Mouse (Mus musculus): Measurements from ENCODE around the gene Lst1. TPM values are rescaled to one million over a fixed set of nuclear protein-coding genes. Genes with fewer than 3 reads are reported as not detected.

Gene Lst1
- polyA plus RNA-seq, 1 experiment: 17.7 TPM

- TF ChIP-seq POLR2A (IDR thresholded peaks at IDR 0.05; ENCODE audit: low read depth, low read length): no peak
- TF ChIP-seq CTCF (conservative IDR thresholded peaks at IDR 0.05; ENCODE audit: insufficient read depth, insufficient read length, low read depth, low read length): no peak
- no peaks in the 10 kb centered on the region for H3K36me3 ChIP-seq (ENCODE audit: control insufficient read depth, insufficient read depth, low read length)
- H3K27me3 ChIP-seq (replicated peaks; ENCODE audit: control insufficient read depth, insufficient read depth, low read length): no peaks in the 10 kb centered on the region
- DNase-seq: peak; percentile 59
- 41% methylated on average over 18 of the region's 18 CpGs for WGBS
- peaks cover 4% of the 10 kb centered on the region; the same call in 1 of the 2 replicates for H3K4me1 ChIP-seq (ENCODE audit: control insufficient read depth, insufficient read depth, low read length)
- H3K4me3 ChIP-seq (ENCODE audit: insufficient read depth, low read depth, low read length): no peak within 1 kb of the TSS
- H3K27ac ChIP-seq (ENCODE audit: insufficient read depth, low read depth, low read length): peak within 1 kb of the TSS; percentile 47
Observed at GRCm38 (mm10) chr17:35233114-35233980, 45.1 kb upstream of the Lst1 start, which contains the start of gene Atp6v1g2. TSS of gene Atp6v1g2 (plus strand) at chr17:35233660.

GRCm38 (mm10) chr17:35232659-35233058, 44.4 kb upstream of the Lst1 start:
- peak overlapping the region; percentile 47; the same call in 1 of the 2 replicates for H3K27ac ChIP-seq (ENCODE audit: insufficient read depth, low read depth, low read length)
- H3K4me1 ChIP-seq (ENCODE audit: control insufficient read depth, insufficient read depth, low read length): peaks cover 4% of the 10 kb centered on the region; the same call in 1 of the 2 replicates
- H3K4me3 ChIP-seq (ENCODE audit: insufficient read depth, low read depth, low read length): no peak overlapping the region
- 60% methylated on average over 5 of the region's 5 CpGs for WGBS
- no peaks in the 10 kb centered on the region for H3K27me3 ChIP-seq (replicated peaks; ENCODE audit: control insufficient read depth, insufficient read depth, low read length)
- no peaks in the 10 kb centered on the region for H3K36me3 ChIP-seq (ENCODE audit: control insufficient read depth, insufficient read depth, low read length)
- no peak for DNase-seq
- TF ChIP-seq POLR2A (IDR thresholded peaks at IDR 0.05; ENCODE audit: low read depth, low read length) (no peak), CTCF (conservative IDR thresholded peaks at IDR 0.05; ENCODE audit: insufficient read depth, insufficient read length, low read depth, low read length) (no peak)

GRCm38 (mm10) chr17:35232043-35232442, 43.8 kb upstream of the Lst1 start:
- peaks cover 4% of the 10 kb centered on the region; the same call in 1 of the 2 replicates for H3K4me1 ChIP-seq (ENCODE audit: control insufficient read depth, insufficient read depth, low read length)
- TF ChIP-seq POLR2A (IDR thresholded peaks at IDR 0.05; ENCODE audit: low read depth, low read length): no peak
- TF ChIP-seq CTCF (conservative IDR thresholded peaks at IDR 0.05; ENCODE audit: insufficient read depth, insufficient read length, low read depth, low read length): peak; percentile 89
- peak; percentile 84 for DNase-seq
- no peak overlapping the region for H3K4me3 ChIP-seq (ENCODE audit: insufficient read depth, low read depth, low read length)
- H3K27ac ChIP-seq (ENCODE audit: insufficient read depth, low read depth, low read length): no peak overlapping the region
- 6% methylated on average over 12 of the region's 12 CpGs for WGBS
- no peaks in the 10 kb centered on the region for H3K27me3 ChIP-seq (replicated peaks; ENCODE audit: control insufficient read depth, insufficient read depth, low read length)
- no peaks in the 10 kb centered on the region for H3K36me3 ChIP-seq (ENCODE audit: control insufficient read depth, insufficient read depth, low read length)

GRCm38 (mm10) chr17:35231022-35231421, 42.8 kb upstream of the Lst1 start:
- no peak overlapping the region for H3K4me3 ChIP-seq (ENCODE audit: insufficient read depth, low read depth, low read length)
- H3K36me3 ChIP-seq (ENCODE audit: control insufficient read depth, insufficient read depth, low read length): no peaks in the 10 kb centered on the region
- H3K27ac ChIP-seq (ENCODE audit: insufficient read depth, low read depth, low read length): no peak overlapping the region
- no peaks in the 10 kb centered on the region for H3K27me3 ChIP-seq (replicated peaks; ENCODE audit: control insufficient read depth, insufficient read depth, low read length)
- WGBS: 91% methylated on average over 10 of the region's 10 CpGs
- no peak for DNase-seq
- TF ChIP-seq POLR2A (IDR thresholded peaks at IDR 0.05; ENCODE audit: low read depth, low read length): no peak
- no peak for TF ChIP-seq CTCF (conservative IDR thresholded peaks at IDR 0.05; ENCODE audit: insufficient read depth, insufficient read length, low read depth, low read length)
- peaks cover 4% of the 10 kb centered on the region; the same call in 1 of the 2 replicates for H3K4me1 ChIP-seq (ENCODE audit: control insufficient read depth, insufficient read depth, low read length)

GRCm38 (mm10) chr17:35226561-35227046, 38.4 kb upstream of the Lst1 start:
- Histone ChIP-seq H3K36me3 (ENCODE audit: control insufficient read depth, insufficient read depth, low read length) (no peaks in the 10 kb centered on the region), H3K4me3 (ENCODE audit: insufficient read depth, low read depth, low read length) (no peak overlapping the region), H3K27ac (ENCODE audit: insufficient read depth, low read depth, low read length) (no peak overlapping the region), H3K27me3 (replicated peaks; ENCODE audit: control insufficient read depth, insufficient read depth, low read length) (no peaks in the 10 kb centered on the region), H3K4me1 (ENCODE audit: control insufficient read depth, insufficient read depth, low read length) (no peaks in the 10 kb centered on the region)
- no peak for DNase-seq
- WGBS: 72% methylated on average over 14 of the region's 14 CpGs
- TF ChIP-seq POLR2A (IDR thresholded peaks at IDR 0.05; ENCODE audit: low read depth, low read length) (no peak), CTCF (conservative IDR thresholded peaks at IDR 0.05; ENCODE audit: insufficient read depth, insufficient read length, low read depth, low read length) (no peak)

GRCm38 (mm10) chr17:35225456-35225855, 37.2 kb upstream of the Lst1 start:
- WGBS: 85% methylated on average over 5 of the region's 5 CpGs
- no peak overlapping the region for H3K4me3 ChIP-seq (ENCODE audit: insufficient read depth, low read depth, low read length)
- H3K27me3 ChIP-seq (replicated peaks; ENCODE audit: control insufficient read depth, insufficient read depth, low read length): no peaks in the 10 kb centered on the region
- H3K36me3 ChIP-seq (ENCODE audit: control insufficient read depth, insufficient read depth, low read length): no peaks in the 10 kb centered on the region; the same call in 1 of the 2 replicates
- TF ChIP-seq CTCF (conservative IDR thresholded peaks at IDR 0.05; ENCODE audit: insufficient read depth, insufficient read length, low read depth, low read length) (no peak), POLR2A (IDR thresholded peaks at IDR 0.05; ENCODE audit: low read depth, low read length) (no peak)
- no peak for DNase-seq
- H3K4me1 ChIP-seq (ENCODE audit: control insufficient read depth, insufficient read depth, low read length): no peaks in the 10 kb centered on the region
- H3K27ac ChIP-seq (ENCODE audit: insufficient read depth, low read depth, low read length): no peak overlapping the region

- no peak for DNase-seq
- Histone ChIP-seq H3K4me3 (ENCODE audit: insufficient read depth, low read depth, low read length) (no peak overlapping the region), H3K27me3 (replicated peaks; ENCODE audit: control insufficient read depth, insufficient read depth, low read length) (no peaks in the 10 kb centered on the region), H3K36me3 (ENCODE audit: control insufficient read depth, insufficient read depth, low read length) (no peaks in the 10 kb centered on the region; the same call in 1 of the 2 replicates), H3K4me1 (ENCODE audit: control insufficient read depth, insufficient read depth, low read length) (no peaks in the 10 kb centered on the region), H3K27ac (ENCODE audit: insufficient read depth, low read depth, low read length) (no peak overlapping the region)
- WGBS: 95% methylated on average over 4 of the region's 4 CpGs
- TF ChIP-seq CTCF (conservative IDR thresholded peaks at IDR 0.05; ENCODE audit: insufficient read depth, insufficient read length, low read depth, low read length) (no peak), POLR2A (IDR thresholded peaks at IDR 0.05; ENCODE audit: low read depth, low read length) (no peak)
Observed at GRCm38 (mm10) chr17:35224641-35225040, 36.4 kb upstream of the Lst1 start.

All from kidney, adult 2 months (tissue).